Mouse (Mus musculus): ENCODE measurements around the gene Aplp2. TPM values are rescaled to one million over a fixed set of nuclear protein-coding genes. Genes with fewer than 3 reads are reported as not detected.

The Aplp2 gene
- total RNA-seq, 2 experiments from 2014 or later = 105 to 114 TPM

- DNase-seq = no peak
- no peak for TF ChIP-seq CTCF (IDR thresholded peaks at IDR 0.05)
- no peak overlapping the region for H3K27ac ChIP-seq
- H3K4me3 ChIP-seq = peak overlapping the region; percentile 72
- intact Hi-C loops (cut with DNase I) = no loop called here
Observed at GRCm38 (mm10) chr9:31129956-31130355, 81.7 kb downstream of the Aplp2 start.

GRCm38 (mm10) chr9:31127876-31128465 lies 83.6 kb downstream of the Aplp2 start:
- H3K4me3 ChIP-seq = no peak overlapping the region
- H3K27ac ChIP-seq = no peak overlapping the region
- intact Hi-C loops (cut with DNase I) = no loop called here
- no peak for DNase-seq
- no peak for TF ChIP-seq CTCF (IDR thresholded peaks at IDR 0.05)

DNA sequence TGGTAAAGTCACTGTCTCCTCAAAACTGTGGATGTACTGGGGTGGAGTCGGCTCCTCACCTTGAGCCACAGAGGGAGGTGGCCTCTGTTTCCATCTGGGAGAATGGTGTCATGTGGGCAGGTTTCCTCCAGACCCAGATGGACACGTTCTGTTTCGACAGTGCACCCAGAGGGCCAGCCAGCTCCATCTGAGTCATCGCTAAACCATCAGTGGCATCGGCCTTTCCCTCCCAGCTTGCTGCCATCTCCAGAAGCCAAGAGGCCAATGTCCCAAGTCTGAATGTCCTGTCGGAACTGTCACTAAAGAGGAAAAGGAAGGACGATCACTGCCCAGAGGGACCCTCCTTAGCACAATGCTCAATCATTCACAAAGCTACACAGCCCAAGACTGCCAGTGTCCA lies 85.5 kb downstream of the Aplp2 start:
- DNase-seq = no peak
- intact Hi-C loops (cut with DNase I) = no loop called here
- no peak for TF ChIP-seq CTCF (IDR thresholded peaks at IDR 0.05)
- H3K4me3 ChIP-seq = no peak overlapping the region
- no peak overlapping the region for H3K27ac ChIP-seq

DNA sequence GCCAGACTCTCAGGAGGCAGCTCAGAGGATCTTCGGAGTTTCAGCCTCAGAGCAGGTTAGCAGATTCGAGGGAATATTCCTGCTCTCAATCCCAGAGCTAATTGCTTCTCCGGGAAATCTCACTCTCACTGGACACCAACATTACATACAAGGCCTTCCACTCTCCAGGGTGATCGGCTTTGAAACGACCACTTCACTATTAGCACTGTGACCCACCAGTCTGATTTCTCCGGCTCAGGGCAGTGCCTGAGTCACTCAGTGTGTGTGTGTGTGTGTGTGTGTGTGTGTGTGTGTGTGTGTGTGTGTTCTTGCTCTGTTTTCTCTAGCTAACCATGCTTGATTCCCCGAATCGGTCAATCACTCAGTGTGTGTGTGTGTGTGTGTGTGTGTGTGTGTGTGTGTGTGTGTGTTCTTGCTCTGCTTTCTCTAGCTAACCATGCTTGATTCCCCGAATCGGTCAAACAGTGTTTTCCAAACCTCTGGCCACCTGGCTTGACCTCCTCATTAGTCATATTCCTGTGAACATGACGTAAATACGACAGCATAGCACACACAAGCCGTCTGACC lies 89.1 kb downstream of the Aplp2 start:
- Histone ChIP-seq H3K27ac (no peak overlapping the region), H3K4me3 (no peak overlapping the region)
- no peak for TF ChIP-seq CTCF (IDR thresholded peaks at IDR 0.05)
- intact Hi-C loops (cut with DNase I) = no loop called here
- no peak for DNase-seq

- no peak for TF ChIP-seq CTCF (IDR thresholded peaks at IDR 0.05)
Observed at GRCm38 (mm10) chr9:31120533-31120915, 91.1 kb downstream of the Aplp2 start.

GRCm38 (mm10) chr9:31119882-31120532 lies 91.6 kb downstream of the Aplp2 start:
- no peak for TF ChIP-seq CTCF (IDR thresholded peaks at IDR 0.05)
- no peak overlapping the region for H3K27ac ChIP-seq
- H3K4me3 ChIP-seq = no peak overlapping the region
- intact Hi-C loops (cut with DNase I) = no loop called here
- DNase-seq = no peak

More at GRCm38 (mm10) chr9:31120533-31120915, 91.1 kb downstream of the Aplp2 start:
- DNase-seq = no peak
- intact Hi-C loops (cut with DNase I) = no loop called here
- no peak overlapping the region for H3K4me3 ChIP-seq
- H3K27ac ChIP-seq = no peak overlapping the region

DNA sequence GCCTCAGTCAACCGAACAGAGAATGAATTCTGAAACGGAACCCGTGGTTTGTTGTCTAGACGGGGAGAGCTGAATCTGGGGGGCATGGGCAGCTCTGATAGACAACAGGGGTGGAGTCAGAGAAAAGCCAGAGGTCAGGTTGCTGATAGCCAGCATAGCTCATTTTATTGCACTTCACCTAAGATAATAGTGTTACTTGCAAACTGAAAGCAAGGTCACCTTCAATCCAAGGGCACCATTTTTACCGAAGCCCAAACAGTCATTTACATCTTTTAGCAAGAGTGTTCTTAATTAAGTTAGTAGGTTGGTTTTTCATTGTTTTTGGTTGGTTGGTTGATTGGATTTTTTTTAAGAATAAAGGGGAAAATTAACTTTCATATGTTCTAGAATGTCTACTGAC lies 92.2 kb downstream of the Aplp2 start:
- Histone ChIP-seq H3K4me3 (peak overlapping the region; percentile 43), H3K27ac (no peak overlapping the region)

DNA sequence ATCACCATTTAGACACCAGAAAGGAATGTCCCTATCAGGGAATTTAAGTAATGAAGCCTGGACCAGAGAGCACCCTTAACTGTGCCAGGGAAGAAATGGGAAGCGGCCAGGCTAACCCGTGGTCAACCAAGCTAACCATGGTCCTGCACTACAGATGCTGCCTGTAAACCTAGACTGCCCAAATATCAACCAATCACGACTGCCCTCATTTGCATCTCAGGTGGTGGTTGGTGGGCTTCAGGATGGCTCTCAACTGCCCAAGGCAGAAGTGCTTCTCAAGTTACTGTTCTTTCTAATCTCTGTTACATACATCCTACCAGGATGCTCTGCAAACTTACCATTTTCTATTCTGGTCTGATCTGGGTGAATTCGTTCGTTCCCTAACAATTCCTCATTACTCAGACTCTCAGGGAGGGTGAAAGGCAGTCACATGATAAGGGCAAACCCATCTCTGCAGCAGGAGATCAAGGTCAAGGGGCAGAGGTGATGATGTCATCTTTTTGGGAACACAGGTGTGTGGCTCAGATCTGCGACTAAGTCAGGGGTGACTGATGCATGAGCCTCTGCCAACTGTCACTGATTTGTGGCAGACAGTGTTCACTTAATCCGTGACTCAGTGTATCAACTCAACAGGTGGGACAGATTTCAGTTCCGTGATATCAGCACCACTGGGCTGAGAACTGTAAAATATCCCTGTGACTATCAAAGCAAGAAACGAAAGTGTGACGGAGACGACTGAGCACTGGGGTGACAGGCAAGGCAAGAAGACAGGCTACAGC lies 92.9 kb downstream of the Aplp2 start:
- intact Hi-C loops (cut with DNase I) = no loop called here
- H3K4me3 ChIP-seq = peak overlapping the region; percentile 43
- no peak for DNase-seq
- no peak for TF ChIP-seq CTCF (IDR thresholded peaks at IDR 0.05)
- no peak overlapping the region for H3K27ac ChIP-seq

More for the DNA sequence above, 92.2 kb downstream of the Aplp2 start:
- intact Hi-C loops (cut with DNase I) = no loop called here
- DNase-seq = no peak
- no peak for TF ChIP-seq CTCF (IDR thresholded peaks at IDR 0.05)

GRCm38 (mm10) chr9:31117488-31117887 lies 94.1 kb downstream of the Aplp2 start:
- H3K27ac ChIP-seq = no peak overlapping the region
- no peak for DNase-seq
- H3K4me3 ChIP-seq = no peak overlapping the region
- TF ChIP-seq CTCF (IDR thresholded peaks at IDR 0.05) = no peak
- intact Hi-C loops (cut with DNase I) = no loop called here

DNA sequence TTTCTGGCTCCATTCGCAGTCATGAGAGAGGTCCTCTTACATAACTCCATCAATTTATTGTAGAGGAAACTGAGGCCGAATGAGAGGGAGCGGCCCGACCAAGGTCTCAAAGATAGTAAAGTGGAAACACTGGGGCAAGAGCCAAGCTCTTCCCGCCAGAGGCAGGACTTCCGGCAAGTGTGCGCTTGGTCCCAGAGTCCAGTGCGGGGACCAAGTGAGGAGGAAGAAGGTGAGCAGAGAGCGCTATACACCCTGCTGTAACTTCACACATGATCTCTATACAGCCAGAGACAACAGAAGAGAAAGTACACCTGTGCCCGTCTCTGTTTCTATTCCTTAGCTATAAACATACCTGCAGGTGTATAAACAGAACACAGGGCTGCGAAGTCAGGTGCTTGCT lies 94.5 kb downstream of the Aplp2 start:
- H3K4me3 ChIP-seq = no peak overlapping the region
- no peak overlapping the region for H3K27ac ChIP-seq
- intact Hi-C loops (cut with DNase I) = no loop called here
- no peak for DNase-seq
- no peak for TF ChIP-seq CTCF (IDR thresholded peaks at IDR 0.05)

- TF ChIP-seq CTCF (IDR thresholded peaks at IDR 0.05) = no peak
- Histone ChIP-seq H3K4me3 (no peak overlapping the region), H3K27ac (no peak overlapping the region)
- no peak for DNase-seq
- intact Hi-C loops (cut with DNase I) = no loop called here
Observed at GRCm38 (mm10) chr9:31115586-31115985, 96.0 kb downstream of the Aplp2 start.

DNA sequence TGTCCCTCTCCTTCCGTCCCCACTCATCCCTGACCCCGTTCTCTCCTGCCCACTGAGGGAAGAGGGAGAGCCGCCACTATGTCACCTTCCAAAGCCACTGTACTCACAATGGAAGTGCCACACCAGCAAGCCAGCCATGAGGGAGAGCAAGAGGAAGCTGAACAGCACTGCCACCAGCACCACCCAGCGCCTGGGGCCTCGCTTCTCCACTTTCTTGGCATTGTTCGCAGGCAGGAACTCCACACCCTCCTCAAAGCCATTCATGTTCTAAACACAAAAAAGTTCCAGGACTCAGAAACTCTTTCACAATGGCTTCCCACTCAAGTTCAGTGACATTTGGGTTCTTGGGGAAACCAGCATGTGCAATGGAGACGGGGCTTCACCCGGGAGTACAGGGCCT lies 103.2 kb downstream of the Aplp2 start:
- no peak for TF ChIP-seq CTCF (IDR thresholded peaks at IDR 0.05)
- Histone ChIP-seq H3K27ac (no peak overlapping the region), H3K4me3 (no peak overlapping the region)
- DNase-seq = no peak
- intact Hi-C loops (cut with DNase I) = no loop called here

Other genes starting within 250 kb of the Aplp2 start
- gene Zbtb44, start 181.2 kb downstream of the Aplp2 start, total RNA-seq (2021) = 10 to 100 TPM; 64.8 to 71.7 TPM
- gene St14, start 80.0 kb downstream of the Aplp2 start, total RNA-seq (2021) = under 1 TPM in 1 of 2 experiments, not detected in 1; 0.08 TPM
- gene Prdm10, start 68.7 kb upstream of the Aplp2 start, total RNA-seq (2021) = 1 to 10 TPM; 4.4 to 4.8 TPM
- 10 to 100 TPM; 10.4 to 11.2 TPM for gene Nfrkb, start 174.4 kb upstream of the Aplp2 start, total RNA-seq (2021)